Mouse (Mus musculus) olfactory bulb, adult 2 months (tissue): ENCODE results near the gene Fam71b.

ENCODE experiments used
- CTCF ChIP-seq: fragments of 200-500 bp; IDR thresholded peaks from 2 replicates; pipeline ENCODE4 v1.5.1; 2012; ENCODE audit warnings: low read depth, mild to moderate bottlenecking, low read length, moderate library complexity; ENCODE audit not compliant: insufficient read depth
- POLR2A ChIP-seq: fragments of 200-500 bp; IDR thresholded peaks from 2 replicates; pipeline ENCODE4 v1.6.1; 2012; ENCODE audit warnings: mild to moderate bottlenecking, low read depth, low read length, moderate library complexity; ENCODE audit not compliant: insufficient read depth

DNA sequence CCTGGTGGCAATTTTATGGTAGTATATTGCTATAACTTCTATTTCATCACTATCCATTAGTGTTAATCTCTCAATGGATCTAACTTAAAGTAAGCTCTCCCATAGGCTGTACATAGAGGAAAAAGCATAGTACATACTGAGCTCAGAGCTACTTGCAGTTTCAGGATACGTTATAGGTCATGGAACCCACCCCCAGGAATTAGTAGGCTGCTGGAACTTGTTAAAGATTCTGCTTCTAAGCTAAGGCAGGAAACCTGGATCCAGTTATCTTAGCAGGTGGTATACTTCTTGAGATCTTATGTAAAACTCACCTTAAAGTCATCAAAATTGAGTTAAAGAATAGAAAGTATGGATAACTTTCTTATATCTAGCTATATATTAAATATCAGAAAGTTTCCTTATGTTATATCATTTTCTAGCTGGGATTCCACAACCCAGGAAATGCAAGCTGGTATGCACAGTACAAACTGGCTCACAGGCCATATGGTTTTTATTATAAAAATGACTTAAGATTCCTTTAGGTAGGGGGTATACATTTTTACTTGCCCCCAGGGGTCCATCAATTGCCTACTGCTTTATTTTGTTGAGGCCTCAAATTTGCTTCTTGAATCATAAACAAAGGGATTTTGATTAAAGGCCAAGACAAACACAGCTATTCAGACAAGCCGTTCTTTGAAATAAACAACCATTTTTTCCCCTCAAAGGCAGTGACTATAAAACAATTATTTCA is 46.5 kb upstream of the Fam71b start:
- no peak for TF ChIP-seq POLR2A
- no peak for TF ChIP-seq CTCF
